Mouse (Mus musculus) kidney, adult 18-20 months (tissue): ENCODE results near the gene Klhl29.
A peak's percentile ranks its signal among the peaks of the same experiment; 100 is the strongest.
"Not testable (repeated sequence)": the region's sequence is repeated elsewhere in the genome, so short reads cannot be mapped to it uniquely, and the experiment has no call there.

ENCODE experiments used
- DNase-seq: peaks from one replicate; pipeline ENCODE4 v3.0.0; 2021

The Klhl29 gene

GRCm38 (mm10) chr12:5353416-5353815, 22.1 kb downstream of the Klhl29 start:
- DNase-seq = no peak

GRCm38 (mm10) chr12:5352771-5353170, 22.7 kb downstream of the Klhl29 start:
- no peak for DNase-seq

GRCm38 (mm10) chr12:5350491-5351285, 24.8 kb downstream of the Klhl29 start:
- DNase-seq = no peak

DNA sequence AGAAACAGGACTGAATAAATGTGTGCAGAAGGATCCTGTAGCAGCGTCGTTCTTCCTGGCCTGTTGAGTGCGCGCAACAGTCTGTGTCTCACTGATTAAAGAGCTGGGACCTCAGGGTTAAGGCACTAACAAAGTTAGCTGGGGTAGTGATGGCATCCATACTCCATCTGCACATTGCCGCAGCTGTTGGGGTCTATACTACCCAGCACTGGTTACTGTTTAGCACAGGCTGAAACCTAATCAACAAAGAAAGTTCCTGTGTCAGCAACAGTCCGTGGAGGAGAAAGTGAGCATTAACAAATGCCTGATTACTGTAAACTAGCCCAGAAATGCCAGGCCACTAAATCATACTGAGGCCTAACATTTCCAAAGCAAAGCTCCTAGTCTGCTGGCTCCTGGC, 30.4 kb downstream of the Klhl29 start:
- no peak for DNase-seq

DNA sequence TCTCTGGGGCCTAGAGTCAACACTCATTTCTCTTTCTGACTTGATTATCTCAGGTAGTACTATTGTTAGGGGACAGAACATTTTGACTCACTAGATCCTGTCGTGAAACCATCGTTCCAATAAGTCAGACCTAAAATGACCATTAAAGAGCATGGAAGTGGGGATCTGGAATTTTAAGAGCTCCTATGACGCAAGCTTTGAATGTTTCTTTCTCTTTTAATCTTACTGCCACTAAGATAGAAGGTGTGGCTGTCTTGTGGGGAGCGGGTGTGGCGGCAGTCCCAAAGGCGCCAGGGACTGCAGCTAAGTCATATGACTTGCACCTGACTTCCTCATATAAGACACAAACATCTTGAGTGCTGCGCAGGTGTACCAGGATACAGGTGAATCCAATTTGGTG, 31.0 kb downstream of the Klhl29 start:
- DNase-seq = not testable (repeated sequence)

- no peak for DNase-seq
Measured at GRCm38 (mm10) chr12:5340151-5340603, 35.3 kb downstream of the Klhl29 start.

GRCm38 (mm10) chr12:5336927-5337712, 38.4 kb downstream of the Klhl29 start:
- peak; percentile 45 for DNase-seq

- no peak for DNase-seq
Measured at GRCm38 (mm10) chr12:5336331-5336730, 39.2 kb downstream of the Klhl29 start.

DNA sequence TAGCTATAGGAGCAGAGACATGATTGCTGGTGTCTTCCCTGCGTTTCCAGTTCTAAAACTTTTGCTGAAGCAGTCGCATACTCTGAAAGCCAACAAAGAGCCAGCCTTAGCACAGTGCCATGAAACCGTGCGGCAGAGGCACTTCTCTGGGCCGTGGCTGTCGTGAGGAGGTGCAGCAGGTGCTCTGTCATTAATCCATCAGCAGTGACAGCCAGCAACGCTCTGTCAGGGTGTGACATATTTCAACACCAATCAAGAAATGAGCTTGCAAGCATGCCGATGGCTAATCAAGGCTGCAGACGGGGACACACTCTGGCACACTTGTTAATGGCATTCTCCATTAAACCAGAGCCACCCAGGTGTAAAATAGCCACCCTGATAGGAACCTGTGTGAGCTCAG, 40.5 kb downstream of the Klhl29 start:
- DNase-seq = no peak

GRCm38 (mm10) chr12:5334175-5334574, 41.3 kb downstream of the Klhl29 start:
- DNase-seq = no peak

DNA sequence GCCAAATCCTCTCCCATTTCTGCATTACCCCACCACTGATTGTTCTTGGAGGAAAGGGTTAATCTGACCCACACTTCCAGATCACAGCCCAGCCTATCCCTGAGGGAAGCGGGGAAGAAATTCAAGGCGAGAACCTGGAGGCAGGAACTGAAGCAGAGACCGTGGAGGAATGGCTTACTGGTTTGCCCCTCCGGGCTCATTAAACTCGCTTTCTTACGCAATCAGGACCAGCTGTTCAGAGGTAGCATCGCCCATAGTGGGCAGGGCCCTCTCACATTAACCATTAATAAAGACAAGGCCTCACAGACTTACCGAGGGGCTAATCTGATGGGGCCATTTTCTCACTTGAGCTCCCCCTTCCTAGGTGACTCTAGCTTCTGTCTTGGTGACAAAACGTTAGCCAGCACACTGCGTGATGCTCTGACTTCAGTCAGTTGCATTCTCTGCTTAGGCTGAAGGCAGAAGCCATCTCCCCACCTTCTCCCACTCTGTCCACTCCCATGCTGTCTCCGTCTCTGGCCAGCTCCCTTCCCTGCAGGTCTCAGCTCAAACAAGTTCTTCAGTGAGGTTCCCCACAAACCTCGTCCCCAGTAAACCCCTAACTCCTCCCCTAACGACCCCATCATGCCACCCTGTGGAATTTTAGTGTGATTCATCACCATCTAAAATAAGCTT, 43.5 kb downstream of the Klhl29 start:
- peak; percentile 39 for DNase-seq

- DNase-seq = no peak
Measured at GRCm38 (mm10) chr12:5330496-5331070, 44.9 kb downstream of the Klhl29 start.

DNA sequence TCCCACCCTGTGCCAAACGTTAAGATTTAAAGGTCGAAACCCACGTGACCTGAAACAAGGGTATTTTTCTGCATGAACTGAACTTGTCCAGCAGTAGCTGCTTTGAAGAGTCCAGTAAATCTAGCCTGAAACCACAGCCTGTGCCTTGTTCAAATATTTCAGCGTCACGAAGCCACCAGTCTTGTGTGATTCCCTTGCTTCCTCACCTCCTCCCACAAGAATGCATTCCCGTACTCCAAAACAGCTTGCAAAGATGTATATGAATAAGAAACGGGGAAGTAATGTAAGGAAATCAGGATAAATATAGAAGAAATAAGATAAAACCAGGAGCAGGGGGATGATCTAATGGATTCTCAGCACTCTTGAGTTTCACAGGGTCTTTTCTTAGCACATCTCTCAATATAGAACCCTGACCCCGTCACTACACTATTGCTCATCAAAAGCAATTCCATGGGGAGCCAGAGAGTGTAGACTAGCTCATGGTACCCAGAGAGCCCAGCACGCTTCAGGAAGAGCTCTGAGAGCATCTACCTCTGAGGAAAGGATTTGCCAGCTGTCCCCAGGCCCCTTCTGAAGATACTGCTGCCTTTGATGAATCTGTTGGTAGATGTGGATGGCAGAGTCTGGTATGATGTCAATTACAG, 52.9 kb downstream of the Klhl29 start:
- no peak for DNase-seq

- no peak for DNase-seq
Measured at GRCm38 (mm10) chr12:5321017-5321416, 54.5 kb downstream of the Klhl29 start.

DNA sequence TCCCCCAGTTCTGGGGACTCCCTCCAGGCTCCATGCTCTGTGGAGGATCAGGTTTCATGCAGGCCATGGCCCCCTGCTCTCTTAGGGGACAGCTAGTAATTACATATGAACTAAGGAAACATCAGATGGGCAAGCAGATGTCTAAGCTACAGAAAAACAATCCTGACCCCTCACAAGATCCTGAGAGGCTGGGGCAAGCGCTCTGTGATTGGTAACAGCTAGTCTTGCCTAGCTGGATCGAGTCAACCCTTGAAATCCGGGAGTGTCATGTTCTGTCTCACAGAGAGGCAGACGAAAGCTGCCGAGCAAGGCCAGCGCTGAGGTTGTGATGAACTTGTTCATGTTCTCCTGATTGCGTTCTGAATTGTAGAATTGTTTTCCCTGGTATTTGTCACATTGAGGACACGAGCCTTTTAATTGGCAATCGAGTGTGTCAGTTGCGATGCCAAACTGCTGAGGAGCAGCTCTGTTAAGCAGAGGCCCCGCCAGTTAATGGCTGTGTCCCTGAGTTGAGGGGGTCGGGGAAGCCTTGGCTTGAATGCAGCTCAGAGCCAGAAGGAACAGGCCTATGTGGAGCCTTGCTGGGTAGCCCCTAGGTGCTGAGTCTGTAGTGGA, 56.0 kb downstream of the Klhl29 start:
- no peak for DNase-seq

DNA sequence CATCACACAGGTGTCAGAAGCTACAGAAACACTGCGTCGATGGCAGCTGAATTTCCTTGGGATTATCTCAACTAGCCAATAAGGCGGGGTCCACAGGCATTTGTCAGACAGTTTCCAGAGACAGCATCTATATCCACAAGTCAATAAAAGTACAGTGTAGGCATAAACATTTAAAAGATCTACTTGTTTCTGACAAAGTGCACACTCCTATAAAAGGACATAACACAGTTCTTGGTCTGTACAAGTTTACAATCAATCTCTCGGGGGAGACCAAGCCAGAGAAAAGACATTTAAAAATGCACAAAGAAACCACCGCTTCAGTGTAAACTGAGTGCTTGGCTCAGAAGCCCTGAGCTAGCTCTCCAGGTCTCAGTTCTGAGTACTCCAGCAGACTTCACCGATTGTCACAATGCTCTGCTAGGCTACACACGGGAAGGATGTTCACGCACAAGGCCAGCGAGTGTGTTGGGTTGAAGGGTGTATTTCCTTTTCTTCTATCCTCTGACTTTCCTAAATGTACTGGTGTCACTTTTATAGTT, 59.4 kb downstream of the Klhl29 start:
- DNase-seq = no peak

DNA sequence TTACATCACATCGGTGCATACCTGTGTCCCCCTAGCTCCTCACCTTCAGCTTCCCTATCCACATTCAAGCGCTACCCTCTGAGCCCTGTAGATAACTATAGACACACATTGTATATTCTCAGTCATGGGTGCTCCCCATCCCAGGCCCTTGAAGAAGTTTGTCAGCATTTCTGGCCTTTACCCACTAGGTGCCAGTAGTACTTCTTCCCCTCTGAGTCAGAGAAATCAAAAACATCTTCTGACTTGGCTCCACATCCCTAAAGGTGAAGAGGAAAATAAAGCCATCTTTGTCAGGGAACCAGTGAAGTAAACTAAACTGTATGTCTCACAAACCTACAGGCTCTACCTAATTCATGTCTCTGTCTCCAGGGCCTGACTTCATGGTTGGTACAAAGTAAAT, 67.6 kb downstream of the Klhl29 start:
- no peak for DNase-seq

DNA sequence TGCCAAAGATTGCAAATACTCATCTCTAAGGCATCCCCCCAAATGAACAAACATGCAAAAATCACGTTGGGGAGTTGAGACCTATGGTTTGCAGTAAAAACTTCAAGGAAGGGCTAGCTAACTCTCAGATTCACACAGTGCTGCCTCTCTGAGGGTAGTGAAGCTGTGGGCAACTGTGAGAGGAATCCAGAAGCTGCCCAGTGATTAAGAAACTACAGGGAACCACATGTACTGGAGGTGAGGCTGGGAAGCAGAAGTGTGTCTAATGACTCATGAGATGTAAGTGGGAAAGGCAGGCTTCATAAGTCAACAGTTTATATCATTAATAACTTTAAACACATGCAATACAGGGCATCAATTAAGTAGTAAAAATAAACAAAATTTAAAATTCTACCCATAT, 70.0 kb downstream of the Klhl29 start:
- no peak for DNase-seq

DNA sequence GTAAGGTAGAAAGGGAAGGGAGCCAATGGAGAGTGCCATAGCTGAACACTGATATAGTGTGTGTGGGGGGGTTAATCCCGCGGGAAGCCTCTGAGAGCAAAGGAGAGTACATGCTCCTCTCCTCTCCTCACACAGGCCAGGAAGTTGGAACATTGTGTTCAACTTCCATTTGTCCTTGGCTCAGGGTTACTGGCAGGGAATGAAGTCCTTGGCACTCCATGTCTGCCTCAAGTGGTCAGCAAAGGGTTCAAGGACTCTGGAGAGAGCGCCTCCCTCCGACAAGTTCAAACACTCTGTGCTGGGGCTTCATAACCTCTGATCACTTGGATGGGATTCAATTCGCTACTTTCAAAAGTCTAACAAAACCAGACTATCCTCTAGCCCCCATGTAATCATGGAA, 71.6 kb downstream of the Klhl29 start:
- no peak for DNase-seq

GRCm38 (mm10) chr12:5303100-5303499, 72.4 kb downstream of the Klhl29 start:
- DNase-seq = no peak

- no peak for DNase-seq
Measured at GRCm38 (mm10) chr12:5301841-5302240, 73.6 kb downstream of the Klhl29 start.

DNA sequence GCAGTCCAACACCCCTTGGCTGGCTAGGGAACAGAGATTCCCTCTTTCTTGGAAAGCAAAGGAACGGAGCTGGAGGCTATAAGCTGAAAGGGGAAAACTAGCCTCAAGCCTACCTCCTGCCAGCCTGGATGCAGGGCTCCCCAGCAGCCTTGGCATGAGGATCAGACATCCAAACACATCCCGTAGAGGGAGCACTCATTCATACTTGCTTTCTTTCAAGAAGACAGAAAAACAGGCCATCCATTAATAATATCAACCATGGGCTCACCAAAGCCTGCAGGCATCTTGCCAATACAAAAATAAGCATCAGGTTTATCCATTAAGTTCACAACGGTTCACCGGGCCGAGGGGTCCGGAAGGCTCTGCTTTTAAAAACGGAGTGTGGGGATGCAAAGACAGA, 79.1 kb downstream of the Klhl29 start:
- DNase-seq = no peak
